Mouse (Mus musculus) telencephalon, adult 2 months (tissue): ENCODE results near the gene Scarb1.
A peak's percentile ranks its signal among the peaks of the same experiment; 100 is the strongest.

Source experiments
- DNase-seq: peaks from one replicate; pipeline ENCODE4 v3.0.0-alpha.2; 2011; ENCODE audit warnings: low read depth, low spot score

Gene Scarb1

GRCm38 (mm10) chr5:125306372-125306771 lies 34.5 kb downstream of the Scarb1 start:
- DNase-seq, result no peak

- DNase-seq, result no peak
Observed at GRCm38 (mm10) chr5:125305229-125306081, 35.4 kb downstream of the Scarb1 start.

DNA sequence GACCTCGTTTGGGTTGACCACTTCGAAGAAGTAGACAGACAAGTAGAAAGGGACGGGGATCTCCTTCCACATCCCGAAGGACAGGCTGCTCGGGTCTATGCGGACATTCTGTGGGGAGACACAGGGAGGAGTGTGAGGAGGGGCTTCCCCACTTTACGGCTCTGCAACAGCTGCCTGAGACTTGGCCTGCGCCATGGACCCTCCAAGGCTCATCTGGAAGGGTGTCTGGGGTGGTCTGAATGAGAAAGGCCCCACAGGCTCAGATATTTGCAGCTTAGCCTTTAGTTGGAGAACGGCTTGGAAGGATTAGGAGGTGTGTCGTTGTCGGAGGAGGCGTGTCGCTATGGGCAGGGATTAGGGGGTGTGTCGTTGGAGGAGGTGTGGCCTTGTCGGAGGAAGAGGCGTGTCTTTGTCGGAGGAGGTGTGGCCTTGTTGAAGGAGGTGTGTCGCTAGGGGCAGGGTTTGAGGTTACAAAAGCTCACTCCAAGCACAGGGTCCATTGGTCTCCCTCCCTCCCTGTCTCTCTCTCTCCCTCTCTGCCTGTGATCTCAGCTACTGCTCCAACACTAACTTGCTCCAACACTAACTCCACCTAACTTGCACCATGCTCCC lies 36.5 kb downstream of the Scarb1 start:
- DNase-seq, result no peak

- no peak for DNase-seq
Observed at GRCm38 (mm10) chr5:125303055-125303454, 37.8 kb downstream of the Scarb1 start.

GRCm38 (mm10) chr5:125298234-125298633 lies 42.7 kb downstream of the Scarb1 start:
- DNase-seq, result no peak

GRCm38 (mm10) chr5:125297171-125297570 lies 43.7 kb downstream of the Scarb1 start:
- no peak for DNase-seq

DNA sequence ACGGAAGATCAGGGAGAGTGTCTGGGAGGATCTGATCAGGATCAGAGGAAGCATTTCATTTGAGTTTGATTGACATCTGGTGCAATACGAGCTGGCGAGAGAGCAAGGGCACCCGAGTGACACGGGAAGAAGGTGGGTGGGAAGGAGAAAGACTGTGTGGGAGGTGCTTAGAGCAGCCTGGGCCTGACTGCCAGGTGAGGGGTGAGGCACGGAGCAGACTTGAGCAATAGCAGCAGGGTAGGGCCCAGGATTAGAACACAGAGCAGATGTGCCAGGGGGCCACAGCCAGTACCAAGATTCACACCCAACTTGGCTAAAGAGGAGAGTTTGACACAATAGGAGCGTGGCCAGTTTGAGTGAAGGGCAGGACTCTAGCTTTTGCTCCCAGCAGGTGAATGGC lies 47.9 kb downstream of the Scarb1 start:
- DNase-seq, result no peak

- DNase-seq, result no peak
Observed at GRCm38 (mm10) chr5:125291895-125292294, 49.0 kb downstream of the Scarb1 start.

DNA sequence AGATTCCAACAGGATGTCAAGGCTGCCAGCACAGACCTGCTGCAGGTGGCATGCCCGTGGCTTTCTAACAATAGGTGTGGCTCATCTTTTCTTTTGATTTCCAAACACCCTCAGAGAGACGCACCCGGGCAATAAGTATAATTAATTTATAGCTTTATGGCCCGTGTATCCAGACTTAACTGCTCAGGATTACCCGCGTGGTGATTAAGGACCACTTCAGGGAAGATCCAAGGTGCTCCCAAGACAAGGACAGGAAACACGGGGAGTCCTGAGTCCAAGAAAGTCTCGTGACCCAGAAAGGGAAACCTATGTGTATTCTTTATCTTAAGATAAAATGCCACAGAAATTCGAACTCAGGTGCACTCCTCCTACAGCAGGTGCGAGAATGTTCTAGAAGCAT lies 49.5 kb downstream of the Scarb1 start:
- no peak for DNase-seq

DNA sequence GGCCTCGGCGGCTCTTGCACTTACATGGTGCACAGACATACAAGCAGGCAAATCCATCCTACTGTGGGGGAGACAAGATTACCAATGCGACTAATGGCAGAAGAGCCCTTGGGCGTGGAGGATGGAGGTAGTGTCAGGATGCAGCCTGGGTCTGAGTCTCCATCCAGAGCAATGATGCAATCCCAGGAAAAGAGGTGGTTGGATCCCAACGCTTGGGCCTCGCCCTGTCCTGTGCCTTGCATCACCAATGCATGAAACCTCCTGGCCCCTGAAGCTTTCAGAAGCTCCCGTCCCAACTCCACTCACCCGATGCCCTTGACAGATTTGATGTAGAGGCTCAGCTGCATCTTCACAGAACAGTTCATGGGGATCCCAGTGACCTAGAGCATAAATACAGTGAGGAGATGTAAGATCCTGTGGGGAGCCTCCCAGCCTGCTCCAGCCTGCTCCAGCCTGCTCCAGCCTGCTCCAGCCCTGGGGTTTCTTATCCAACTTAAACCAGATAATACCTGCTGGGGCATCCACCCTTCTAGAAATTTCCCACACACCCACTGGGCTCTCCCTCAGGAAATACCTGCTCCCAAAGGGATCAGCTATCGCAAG lies 53.7 kb downstream of the Scarb1 start:
- no peak for DNase-seq

GRCm38 (mm10) chr5:125286090-125286489 lies 54.8 kb downstream of the Scarb1 start:
- DNase-seq, result no peak

- DNase-seq, result peak; percentile 64
Observed at GRCm38 (mm10) chr5:125283748-125284640, 56.9 kb downstream of the Scarb1 start.

DNA sequence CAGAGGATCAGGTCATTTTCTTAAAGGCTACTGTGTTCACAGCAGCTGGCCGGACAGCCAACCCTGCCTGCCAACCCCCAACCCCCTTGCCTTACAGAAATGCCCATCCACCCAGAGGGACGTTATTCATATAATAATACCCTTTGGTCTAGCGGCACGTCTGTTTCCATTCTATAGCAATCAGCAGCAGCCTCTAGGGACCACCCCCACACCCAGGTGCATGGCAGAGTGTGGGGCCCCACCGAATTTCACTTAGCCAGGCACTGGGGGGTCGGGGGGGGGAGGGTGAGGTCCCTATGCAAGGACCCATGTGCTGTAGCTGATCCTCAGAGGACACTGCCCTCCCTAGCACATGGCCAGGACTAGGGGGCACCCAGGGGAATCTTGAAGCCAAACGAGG lies 61.7 kb downstream of the Scarb1 start:
- no peak for DNase-seq

GRCm38 (mm10) chr5:125278314-125278713 lies 62.6 kb downstream of the Scarb1 start:
- DNase-seq, result no peak

GRCm38 (mm10) chr5:125277313-125277712 lies 63.6 kb downstream of the Scarb1 start:
- no peak for DNase-seq

DNA sequence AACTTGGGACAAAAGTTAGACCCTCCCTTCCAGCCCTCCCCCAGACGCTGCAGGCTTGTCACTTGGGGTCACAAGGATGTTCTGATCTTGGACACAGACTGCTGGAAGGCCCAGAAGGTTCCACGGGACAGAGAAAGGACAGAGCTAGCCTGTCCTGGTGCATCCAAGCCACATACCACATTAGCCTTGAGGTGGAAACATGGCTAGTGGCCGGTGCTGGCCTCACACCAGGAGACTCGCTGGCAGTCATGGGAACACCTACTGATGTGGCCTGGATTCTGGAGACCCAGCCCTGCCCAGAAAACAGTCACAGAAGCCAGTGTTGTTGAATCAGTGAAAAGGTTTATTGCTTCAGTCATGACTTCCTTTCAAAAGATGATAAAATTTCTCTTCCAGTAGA lies 64.1 kb downstream of the Scarb1 start:
- DNase-seq, result no peak

GRCm38 (mm10) chr5:125275315-125275714 lies 65.6 kb downstream of the Scarb1 start:
- no peak for DNase-seq

DNA sequence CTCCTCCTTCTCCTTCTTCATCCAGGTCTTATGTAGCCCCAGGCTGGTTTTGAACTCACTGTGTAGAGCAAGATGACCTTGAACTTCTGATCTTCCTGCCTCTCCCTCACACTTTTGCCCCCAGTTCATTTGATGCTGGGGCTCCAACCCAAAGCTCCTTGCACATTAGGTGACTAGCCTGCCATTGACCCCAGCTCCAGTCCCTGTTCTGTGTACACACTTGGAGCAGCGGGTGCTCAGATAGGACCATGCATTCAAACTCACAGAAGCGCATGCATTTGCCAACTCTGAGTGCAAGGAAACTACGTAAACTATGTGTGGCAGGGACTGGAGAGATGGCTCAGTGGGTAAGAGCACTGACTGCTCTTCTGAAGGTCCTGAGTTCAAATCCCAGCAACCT lies 66.1 kb downstream of the Scarb1 start:
- no peak for DNase-seq

DNA sequence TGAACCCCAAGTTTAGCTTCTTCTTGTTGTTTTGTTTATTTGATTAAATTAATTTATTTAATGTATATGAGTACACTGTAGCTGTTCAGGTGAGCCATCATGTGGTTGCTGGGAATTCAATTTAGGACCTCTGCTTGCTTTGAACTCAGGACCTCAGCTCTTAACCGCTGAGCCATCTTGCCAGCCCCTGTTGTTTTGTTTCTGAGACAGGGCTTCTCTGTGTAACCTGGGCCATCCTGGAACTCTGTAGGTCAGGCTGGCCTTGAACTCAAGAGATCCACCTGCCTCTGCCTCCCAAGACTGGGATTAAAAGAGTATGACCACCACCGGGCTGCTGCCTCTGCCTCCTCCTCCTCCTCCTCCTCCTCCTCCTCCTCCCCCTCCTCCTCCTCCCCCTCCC lies 66.7 kb downstream of the Scarb1 start:
- no peak for DNase-seq

- peak; percentile 51 for DNase-seq
Observed at GRCm38 (mm10) chr5:125273666-125274109, 67.2 kb downstream of the Scarb1 start.

GRCm38 (mm10) chr5:125272231-125272988 lies 68.5 kb downstream of the Scarb1 start:
- no peak for DNase-seq
